ENCODE assay signal across 7 mouse cellular contexts in the genomic region with DNA sequence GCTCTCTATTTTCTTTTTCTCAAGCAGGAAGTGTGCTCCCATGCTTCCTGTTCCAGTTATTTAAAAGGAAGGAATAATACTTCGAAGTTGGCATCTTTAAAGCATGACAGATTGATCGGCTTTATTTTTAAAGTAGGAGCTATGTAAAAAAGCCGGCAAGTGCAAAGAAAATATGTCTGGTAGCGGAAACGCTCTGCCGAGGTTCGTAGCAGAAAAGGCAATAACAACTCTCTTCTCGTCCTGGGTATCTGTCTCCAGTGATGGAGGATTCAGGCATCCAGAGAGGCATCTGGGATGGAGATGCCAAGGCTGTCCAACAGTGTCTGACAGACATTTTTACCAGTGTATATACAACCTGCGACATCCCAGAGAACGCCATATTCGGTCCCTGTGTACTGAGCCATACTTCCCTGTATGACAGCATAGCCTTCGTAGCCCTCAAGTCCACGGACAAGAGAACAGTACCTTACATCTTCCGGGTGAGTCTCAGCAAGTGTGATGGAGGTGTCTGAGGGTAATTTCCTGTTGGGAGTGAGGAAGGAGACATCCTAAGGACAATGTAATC. TPM values are rescaled to one million over a fixed set of nuclear protein-coding genes. Genes with fewer than 3 reads are reported as not detected.
A peak's percentile ranks its signal among the peaks of the same experiment; 100 is the strongest.
DNase-seq lines count a peak whose midpoint lies in the region; ATAC-seq and TF ChIP-seq lines count a peak whose summit lies in the region.

No protein-coding gene starts in this region.

- intact Hi-C loops in left cerebral cortex, adult 2 months (cut with DNase I), result loop anchor here (10.0 kb wide), 1 partner anchor 538 kb away; no protein-coding TSS in a partner anchor
- intact Hi-C loops in left cerebral cortex, postnatal 10 days (cut with DNase I), result loop anchor here (5.0 to 10.0 kb wide), 4 partner anchors 151 to 828 kb away; a partner anchor contains a TSS

- TF ChIP-seq CTCF in left cerebral cortex, adult 2 months (IDR thresholded peaks at IDR 0.05), result no peak

- H3K4me2 ChIP-seq in forebrain, embryonic 12.5 days, result peak overlapping the region; percentile 56
- H3K4me2 ChIP-seq in hindbrain, embryonic 13.5 days, result peak overlapping the region; percentile 79

- H3K4me3 ChIP-seq in left cerebral cortex, adult 2 months, result peak overlapping the region; percentile 56
- H3K4me3 ChIP-seq in forebrain, embryonic 12.5 days (replicated peaks), result peak overlapping the region; percentile 39
- H3K4me3 ChIP-seq in hindbrain, embryonic 13.5 days, result peak overlapping the region; percentile 56

- H3K9me3 ChIP-seq in forebrain, embryonic 12.5 days, result no peaks in the 10 kb centered on the region
- H3K9me3 ChIP-seq in hindbrain, embryonic 13.5 days, result no peaks in the 10 kb centered on the region

- H3K9ac ChIP-seq in forebrain, embryonic 12.5 days, result no peak overlapping the region
- H3K9ac ChIP-seq in hindbrain, embryonic 13.5 days, result peak overlapping the region; percentile 74

- WGBS in forebrain, embryonic 12.5 days, result 3% methylated on average over 14 of the region's 14 CpGs
- WGBS in hindbrain, embryonic 13.5 days, result 3% methylated on average over 14 of the region's 14 CpGs

- peak overlapping the region; percentile 91 for H3K27ac ChIP-seq in left cerebral cortex, adult 2 months
- no peak overlapping the region for H3K27ac ChIP-seq in forebrain, embryonic 12.5 days
- peak overlapping the region; percentile 58; the same call in 1 of the 2 replicates for H3K27ac ChIP-seq in hindbrain, embryonic 13.5 days

- H3K27me3 ChIP-seq in forebrain, embryonic 12.5 days, result peaks cover 92% of the 10 kb centered on the region
- H3K27me3 ChIP-seq in hindbrain, embryonic 13.5 days, result peaks cover 74% of the 10 kb centered on the region

- H3K4me1 ChIP-seq in forebrain, embryonic 12.5 days, result peaks cover 60% of the 10 kb centered on the region
- H3K4me1 ChIP-seq in hindbrain, embryonic 13.5 days (replicated peaks), result peaks cover 63% of the 10 kb centered on the region

- DNase-seq in left cerebral cortex, adult 2 months (ENCODE audit: extremely low spot score in 1 of 2, low spot score in 2 of 2), result no peak
- no peak for DNase-seq in left cerebral cortex, postnatal 10 days (ENCODE audit: extremely low spot score in 1 of 2, low spot score in 2 of 2)
- DNase-seq in neural tube, embryonic 10.5 days (ENCODE audit: extremely low spot score, low spot score), result peak; percentile 51
- no peak for DNase-seq in gastrocnemius, adult 18-20 months (ENCODE audit: low spot score)
- DNase-seq in spleen, postnatal 4 days (ENCODE audit: low spot score in 2 of 2), result no peak

- no peaks in the 10 kb centered on the region for H3K36me3 ChIP-seq in forebrain, embryonic 12.5 days (replicated peaks)
- no peaks in the 10 kb centered on the region for H3K36me3 ChIP-seq in hindbrain, embryonic 13.5 days

- no peak for ATAC-seq in forebrain, embryonic 12.5 days (ENCODE audit: low FRiP score)
- no peak for ATAC-seq in hindbrain, embryonic 13.5 days (ENCODE audit: low FRiP score)

RNA-seq across cellular contexts. Expression of a gene that starts 16.1 kb away (rescaled TPM):
- 10 to 100 TPM; 35.0 to 36.3 TPM for total RNA-seq in left cerebral cortex, adult 2 months (2021)
- total RNA-seq in left cerebral cortex, postnatal 10 days (2021), result 10 to 100 TPM; 44.9 to 53.3 TPM
- polyA plus RNA-seq in forebrain, embryonic 12.5 days (2016; fragmentation: Nextera tagmentation; extraction: Ambion mirVana), result 3.0 and 3.2 TPM in 2 replicates
- 2.4 and 2.5 TPM in 2 replicates for polyA plus RNA-seq in hindbrain, embryonic 13.5 days (2015; fragmentation: Nextera tagmentation; extraction: Ambion mirVana)
- 1 to 10 TPM in 1 of 2 experiments, under 1 TPM in 1; 0.55 to 1.2 TPM for total RNA-seq in gastrocnemius, adult 18-20 months (2021)

Comparison
In these comparisons a context has a peak if more than half of its experiments do, and no peak if none do; other contexts are left out.
1. RNA of a gene that starts 16.1 kb away (total RNA-seq): 44.9 to 53.3 TPM in left cerebral cortex, postnatal 10 days and 35.0 to 36.3 TPM in left cerebral cortex, adult 2 months; 0.55 to 1.2 TPM in gastrocnemius, adult 18-20 months; every median in the first group is over 10 times any median in the second.
2. Peak in every context shown above with its lines, with median percentiles within 50 percentile points of each other: H3K4me3 ChIP-seq.